Mouse (Mus musculus) megakaryocyte, embryonic 14.5 days (primary cell): ENCODE measurements around the gene Bysl. TPM values are rescaled to one million over a fixed set of nuclear protein-coding genes. Genes with fewer than 3 reads are reported as not detected.

Source experiments
- H3K27me3 ChIP-seq: replicated peaks from 2 replicates; pipeline ENCODE3; 2012; ENCODE audit warnings: inconsistent platforms
- H3K36me3 ChIP-seq: replicated peaks from 2 replicates; pipeline ENCODE3; 2012; ENCODE audit warnings: low read length, inconsistent platforms, mixed read lengths
- H3K4me1 ChIP-seq: 2 replicates; pipeline ENCODE4 v1.6.1; 2012; ENCODE audit warnings: inconsistent platforms
- H3K4me3 ChIP-seq: replicated peaks from 2 replicates; pipeline ENCODE3; 2012; ENCODE audit warnings: moderate library complexity, mild to moderate bottlenecking, inconsistent platforms
- H3K9me3 ChIP-seq: 2 replicates; pipeline ENCODE4 v1.6.1; 2012; ENCODE audit warnings: inconsistent platforms
- FLI1 ChIP-seq: IDR thresholded peaks from 2 replicates; pipeline ENCODE4 v1.6.1; 2012; ENCODE audit warnings: low read length, inconsistent platforms, mixed read lengths
- GATA1 ChIP-seq: IDR thresholded peaks from 3 replicates; pipeline ENCODE4 v1.6.1; 2012; ENCODE audit warnings: mixed read lengths, low read length, inconsistent platforms, borderline replicate concordance
- polyA plus RNA-seq: library from polyadenylated mRNA; stranded (reverse); fragments of >175 nt; gene quantifications from 2 replicates; pipeline ENCODE4 v1.2.3, GENCODE M21; 2012; ENCODE audit warnings: low replicate concordance; ENCODE audit not compliant: insufficient read depth

Gene Bysl
- polyA plus RNA-seq, 1 experiment: 17.7 TPM

DNA sequence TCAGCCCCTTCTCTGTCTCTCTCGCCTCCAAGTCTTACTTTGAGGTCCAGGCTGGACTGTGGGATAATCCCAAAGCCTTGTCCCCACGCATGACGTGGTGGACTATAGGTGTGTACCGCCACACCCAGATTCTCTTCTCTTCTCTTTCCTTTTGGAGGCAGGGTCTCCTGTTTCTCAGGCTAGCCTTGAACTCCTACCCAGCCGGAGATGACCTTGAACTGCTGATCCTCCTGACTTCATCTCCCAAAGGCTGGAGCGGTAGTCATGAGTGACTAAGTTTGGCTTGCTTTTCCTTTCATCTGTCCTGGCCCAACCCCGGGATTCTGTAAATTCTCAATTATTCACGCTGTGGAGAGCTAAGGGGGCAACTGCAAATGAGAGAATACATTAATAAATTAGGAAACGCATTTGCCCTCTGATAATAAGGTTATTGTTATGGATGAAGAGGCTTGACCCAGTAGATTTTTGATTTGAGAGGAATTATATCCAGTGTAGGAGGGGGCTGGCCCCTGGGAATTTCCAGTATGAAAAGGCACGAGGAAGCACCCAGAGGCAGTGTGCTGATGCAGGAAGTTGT is 42.3 kb downstream of the Bysl start:
- no peaks in the 10 kb centered on the region for H3K9me3 ChIP-seq
- H3K36me3 ChIP-seq: peaks cover 40% of the 10 kb centered on the region
- H3K4me3 ChIP-seq: no peak overlapping the region
- H3K4me1 ChIP-seq: peaks cover 71% of the 10 kb centered on the region
- H3K27me3 ChIP-seq: peaks cover 8% of the 10 kb centered on the region
- no peak for TF ChIP-seq GATA1

DNA sequence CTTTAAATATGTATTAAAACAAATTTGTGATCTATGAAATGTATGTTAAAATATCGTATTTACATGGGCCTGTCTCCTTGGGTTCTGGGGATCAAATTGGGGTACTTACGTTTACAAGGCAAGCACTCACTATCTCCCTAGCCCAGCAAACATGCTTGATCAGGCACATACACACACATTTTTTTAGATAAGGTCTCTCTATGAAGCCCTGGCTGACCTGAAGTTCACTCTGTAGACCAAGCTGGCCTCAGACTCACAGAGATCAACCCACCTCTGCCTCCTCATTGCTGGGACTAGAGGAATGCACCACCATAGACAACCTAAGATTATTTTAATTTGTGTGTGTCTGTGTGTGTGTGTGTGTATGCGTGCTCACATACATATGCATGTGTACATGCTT is 42.9 kb downstream of the Bysl start:
- Histone ChIP-seq H3K36me3 (peaks cover 40% of the 10 kb centered on the region), H3K27me3 (peaks cover 6% of the 10 kb centered on the region), H3K9me3 (no peaks in the 10 kb centered on the region), H3K4me3 (no peak overlapping the region), H3K4me1 (peaks cover 74% of the 10 kb centered on the region)
- TF ChIP-seq FLI1 (no peak), GATA1 (no peak)

DNA sequence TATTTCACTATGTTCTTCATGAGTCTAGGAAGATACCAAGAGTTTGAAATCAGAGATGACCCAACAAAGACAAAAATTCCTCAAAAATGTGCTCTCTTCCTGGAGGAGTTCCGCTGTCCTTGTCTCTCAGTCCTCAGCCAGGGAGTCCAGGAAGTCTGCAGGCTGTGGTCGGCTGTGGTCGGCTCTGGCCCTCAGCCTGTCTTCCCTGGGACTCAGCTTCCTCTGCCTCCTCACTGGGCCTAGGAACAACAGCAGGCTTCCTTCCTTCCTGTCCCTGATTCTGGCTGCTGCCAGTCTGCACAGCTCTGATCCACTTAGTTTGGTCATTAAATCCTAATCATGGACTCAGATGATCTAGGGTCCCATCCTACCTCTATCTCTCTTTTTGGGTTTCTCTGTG is 44.0 kb downstream of the Bysl start:
- H3K9me3 ChIP-seq: no peaks in the 10 kb centered on the region
- H3K4me3 ChIP-seq: peak overlapping the region; percentile 16
- H3K27me3 ChIP-seq: peaks cover 3% of the 10 kb centered on the region
- H3K36me3 ChIP-seq: peaks cover 42% of the 10 kb centered on the region
- H3K4me1 ChIP-seq: peaks cover 78% of the 10 kb centered on the region
- TF ChIP-seq GATA1 (no peak), FLI1 (no peak)

DNA sequence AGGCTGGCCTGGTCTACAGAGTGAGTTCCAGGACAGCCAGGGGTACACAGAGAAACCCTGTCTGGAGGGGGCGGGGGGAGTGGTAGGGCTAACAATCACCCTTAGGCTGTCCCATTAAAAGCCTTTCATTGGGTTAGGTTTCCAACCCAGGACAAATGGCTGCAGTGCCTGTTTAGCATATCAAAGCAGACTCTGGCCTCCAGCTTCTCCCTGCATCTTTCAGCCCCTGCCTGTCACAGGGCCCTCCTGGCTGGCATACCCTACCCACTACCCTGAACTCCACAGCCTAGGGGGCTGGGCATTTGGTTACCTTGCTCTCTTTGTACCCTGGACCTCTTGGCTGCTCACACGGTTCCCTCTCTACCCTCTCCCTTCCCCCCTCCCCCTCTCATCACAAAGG is 45.2 kb downstream of the Bysl start:
- peaks cover 75% of the 10 kb centered on the region for H3K4me1 ChIP-seq
- H3K36me3 ChIP-seq: peaks cover 36% of the 10 kb centered on the region

DNA sequence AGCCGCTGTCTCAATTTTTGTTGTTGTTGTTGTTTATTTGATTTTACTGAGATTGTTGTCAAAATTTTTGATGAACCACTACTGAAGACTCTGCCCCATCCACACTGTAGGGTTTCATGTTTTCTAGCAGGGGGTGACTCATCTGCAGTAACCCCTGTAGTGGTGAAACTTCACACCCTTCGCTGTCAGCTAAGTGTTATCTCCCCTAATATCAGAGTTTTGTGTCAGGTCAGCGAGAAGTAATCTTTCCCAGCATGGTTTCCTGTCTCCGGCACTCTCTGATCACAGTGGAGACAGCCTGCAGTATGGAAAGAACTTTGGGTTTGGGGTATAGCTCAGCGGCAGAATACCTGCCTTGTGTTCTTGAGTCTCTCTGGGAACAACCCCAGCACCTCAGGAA is 46.7 kb downstream of the Bysl start:
- TF ChIP-seq GATA1 (no peak), FLI1 (no peak)
- no peaks in the 10 kb centered on the region for H3K27me3 ChIP-seq
- peaks cover 86% of the 10 kb centered on the region for H3K4me1 ChIP-seq
- no peaks in the 10 kb centered on the region for H3K9me3 ChIP-seq
- H3K4me3 ChIP-seq: peak overlapping the region; percentile 16
- H3K36me3 ChIP-seq: peaks cover 37% of the 10 kb centered on the region

More for the DNA sequence above, 45.2 kb downstream of the Bysl start:
- H3K27me3 ChIP-seq: no peaks in the 10 kb centered on the region
- H3K4me3 ChIP-seq: peak overlapping the region; percentile 28
- no peaks in the 10 kb centered on the region for H3K9me3 ChIP-seq
- TF ChIP-seq GATA1 (no peak), FLI1 (no peak)

DNA sequence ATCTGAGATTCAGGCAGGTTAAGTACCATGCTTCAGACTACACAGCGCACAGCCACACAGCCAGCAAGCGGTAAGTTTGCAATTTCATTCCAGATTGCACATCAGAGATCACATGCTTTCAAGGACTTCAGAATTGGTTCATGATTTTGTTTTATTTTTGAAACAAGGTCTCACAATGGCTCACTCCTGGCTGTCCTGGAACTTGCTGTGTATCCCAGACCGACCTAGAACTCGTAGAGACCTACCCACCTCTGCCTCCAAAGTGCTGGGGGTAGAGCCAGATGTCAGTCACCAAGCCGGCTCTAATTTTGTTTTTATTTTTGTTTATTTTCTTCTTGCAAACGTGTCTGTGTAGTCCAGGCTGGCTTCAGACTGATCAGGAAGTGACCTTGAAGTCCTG is 48.4 kb downstream of the Bysl start:
- Histone ChIP-seq H3K36me3 (peaks cover 47% of the 10 kb centered on the region), H3K4me3 (no peak overlapping the region), H3K9me3 (no peaks in the 10 kb centered on the region), H3K27me3 (no peaks in the 10 kb centered on the region), H3K4me1 (peaks cover 92% of the 10 kb centered on the region)
- TF ChIP-seq FLI1: no peak
- TF ChIP-seq GATA1: no peak

DNA sequence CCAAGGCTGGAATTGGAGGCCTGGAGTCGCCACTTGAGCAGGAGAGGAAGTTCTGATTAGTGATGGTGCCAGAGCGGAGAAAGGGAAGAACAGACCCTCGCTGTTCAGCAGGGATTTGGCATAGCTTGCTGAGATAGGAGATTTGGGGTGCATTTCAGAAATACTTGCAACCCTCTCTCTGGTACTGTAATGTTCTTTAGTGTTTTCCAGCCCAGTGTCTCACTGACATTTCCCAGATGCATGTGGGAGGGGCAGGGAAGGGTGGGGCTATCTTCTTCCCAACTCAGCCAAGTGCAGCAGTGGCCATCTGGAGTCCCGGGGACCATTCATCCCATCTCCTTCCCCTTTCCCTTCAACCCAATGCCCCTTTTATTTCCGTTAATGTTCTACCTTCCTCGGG is 51.6 kb downstream of the Bysl start:
- Histone ChIP-seq H3K9me3 (no peaks in the 10 kb centered on the region), H3K4me3 (no peak overlapping the region), H3K27me3 (no peaks in the 10 kb centered on the region), H3K36me3 (peaks cover 43% of the 10 kb centered on the region), H3K4me1 (peaks cover 93% of the 10 kb centered on the region)
- TF ChIP-seq FLI1 (no peak), GATA1 (no peak)

DNA sequence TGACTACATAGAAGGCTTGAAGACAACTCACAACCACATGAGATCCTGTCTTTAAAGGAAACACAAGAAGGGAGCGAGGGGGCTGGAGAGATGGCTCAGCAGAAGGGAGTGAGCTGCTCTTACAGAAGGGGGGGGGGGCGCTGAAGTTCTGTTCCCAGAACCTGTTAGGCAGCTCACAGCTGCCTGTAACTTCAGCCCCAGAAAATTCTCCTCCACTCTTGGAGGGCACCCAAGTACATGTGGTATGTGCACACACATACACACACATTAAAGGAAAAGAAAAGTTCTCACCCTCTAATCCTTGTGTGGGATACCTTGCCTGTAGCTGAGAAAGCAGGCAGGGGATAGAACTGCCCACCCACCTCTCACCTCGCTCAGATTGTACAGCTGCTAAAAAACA is 54.1 kb downstream of the Bysl start:
- Histone ChIP-seq H3K4me3 (peak overlapping the region; percentile 59), H3K27me3 (no peaks in the 10 kb centered on the region), H3K36me3 (peaks cover 39% of the 10 kb centered on the region), H3K9me3 (no peaks in the 10 kb centered on the region), H3K4me1 (peaks cover 82% of the 10 kb centered on the region)
- TF ChIP-seq GATA1 (no peak), FLI1 (no peak)

DNA sequence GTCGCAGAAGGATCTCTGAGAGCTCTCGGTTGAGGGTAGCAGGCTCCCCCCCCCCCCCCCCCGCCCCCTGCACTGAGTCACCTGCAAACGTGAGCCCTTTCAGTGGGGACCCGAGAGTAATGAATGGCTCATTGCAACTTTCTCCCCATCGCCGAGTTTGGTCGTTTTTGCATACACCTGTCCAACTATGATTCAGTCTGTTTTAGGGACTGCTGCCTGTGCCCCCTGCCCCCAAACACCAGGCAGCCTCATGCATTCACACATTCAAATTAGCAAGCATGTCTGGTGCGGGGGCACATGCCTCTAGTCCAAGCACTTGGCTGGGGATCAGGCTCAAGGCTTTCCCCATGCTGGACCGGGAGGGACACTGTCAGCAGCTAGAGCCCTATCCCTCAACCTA is 56.7 kb downstream of the Bysl start:
- no peak for TF ChIP-seq FLI1
- Histone ChIP-seq H3K4me1 (peaks cover 64% of the 10 kb centered on the region), H3K4me3 (no peak overlapping the region), H3K36me3 (peaks cover 41% of the 10 kb centered on the region), H3K9me3 (no peaks in the 10 kb centered on the region), H3K27me3 (no peaks in the 10 kb centered on the region)

DNA sequence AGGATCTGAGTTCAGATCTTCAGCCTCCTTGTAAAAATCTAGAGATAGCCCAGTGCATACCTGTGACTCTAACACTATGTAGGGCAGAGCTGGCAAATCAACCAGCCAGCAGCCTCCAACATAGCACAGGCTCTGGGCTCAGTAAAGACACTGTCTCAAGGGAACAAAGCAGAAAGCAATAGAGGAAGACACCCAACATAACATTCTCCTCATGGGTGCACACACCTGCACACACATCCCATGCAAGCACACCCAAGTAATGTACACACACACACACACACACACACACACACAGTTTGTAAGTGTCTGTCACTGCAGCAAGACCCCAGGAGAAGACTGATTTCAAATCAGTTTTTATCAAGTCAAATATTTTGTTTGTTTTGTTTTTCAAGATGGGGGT is 58.3 kb downstream of the Bysl start:
- Histone ChIP-seq H3K4me3 (no peak overlapping the region), H3K9me3 (no peaks in the 10 kb centered on the region), H3K27me3 (no peaks in the 10 kb centered on the region), H3K36me3 (peaks cover 31% of the 10 kb centered on the region), H3K4me1 (peaks cover 52% of the 10 kb centered on the region)
- no peak for TF ChIP-seq FLI1
- no peak for TF ChIP-seq GATA1

DNA sequence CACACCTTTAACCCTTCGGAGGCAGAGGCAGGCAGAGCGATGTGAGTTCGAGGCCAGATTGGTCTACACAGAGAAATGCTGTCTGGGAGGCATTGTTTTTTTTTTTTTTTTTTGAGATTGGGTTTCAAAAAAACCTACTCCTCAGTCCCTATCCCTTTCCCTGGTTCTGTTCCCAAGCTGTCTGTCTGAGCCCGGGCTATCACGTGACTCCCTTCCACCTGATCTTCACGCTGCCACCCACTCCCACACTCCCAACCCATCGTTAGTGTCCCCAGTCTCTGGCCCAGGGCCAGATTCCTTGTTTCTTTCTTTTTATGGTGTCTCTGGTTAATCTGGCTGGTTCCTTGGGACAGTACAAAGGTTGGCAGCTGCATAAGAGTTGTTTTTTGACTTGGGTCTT is 60.2 kb downstream of the Bysl start:
- Histone ChIP-seq H3K9me3 (no peaks in the 10 kb centered on the region), H3K4me1 (peaks cover 33% of the 10 kb centered on the region), H3K4me3 (no peak overlapping the region), H3K36me3 (peaks cover 28% of the 10 kb centered on the region), H3K27me3 (no peaks in the 10 kb centered on the region)
- TF ChIP-seq FLI1 (no peak), GATA1 (no peak)

Other genes starting within 250 kb of the Bysl start
- gene Mrps10, start 242.6 kb downstream of the Bysl start, polyA plus RNA-seq: 1.8 and 8.1 TPM in 2 replicates
- gene Guca1b, start 226.1 kb downstream of the Bysl start, polyA plus RNA-seq: not detected in 2 replicates
- 4.2 and 5.0 TPM in 2 replicates for gene Guca1a, start 210.9 kb downstream of the Bysl start, polyA plus RNA-seq
- 0.44 and 0.48 TPM in 2 replicates for gene AI661453, start 174.9 kb downstream of the Bysl start, polyA plus RNA-seq
- not detected in 2 replicates for gene 1700001C19Rik, start 174.1 kb downstream of the Bysl start, polyA plus RNA-seq
- gene Taf8, start 109.2 kb downstream of the Bysl start, polyA plus RNA-seq: 8.7 and 11.5 TPM in 2 replicates
- 872 and 1,542 TPM in 2 replicates for gene Ccnd3, start 106.4 kb downstream of the Bysl start, polyA plus RNA-seq
- 2.3 TPM in 1 of 2 replicates, not detected in the other for gene Med20, start 90 bp upstream of the Bysl start, polyA plus RNA-seq
- gene Gm20517, start 97 bp upstream of the Bysl start, polyA plus RNA-seq: 0.29 and 0.81 TPM in 2 replicates
- 1.2 and 3.7 TPM in 2 replicates for gene Usp49, start 19.2 kb upstream of the Bysl start, polyA plus RNA-seq
- 37.0 and 347 TPM in 2 replicates for gene Tomm6, start 76.9 kb upstream of the Bysl start, polyA plus RNA-seq
- 0.94 TPM in 1 of 2 replicates, not detected in the other for gene Frs3, start 77.5 kb upstream of the Bysl start, polyA plus RNA-seq
- gene Gm21981, start 83.0 kb upstream of the Bysl start, polyA plus RNA-seq: 0.25 TPM in 1 of 2 replicates, not detected in the other
- gene Prickle4, start 83.2 kb upstream of the Bysl start, polyA plus RNA-seq: 3.4 and 5.0 TPM in 2 replicates
- gene Pgc, start 115.3 kb upstream of the Bysl start, polyA plus RNA-seq: not detected in 2 replicates
- gene Tfeb, start 125.5 kb upstream of the Bysl start, polyA plus RNA-seq: 20.9 and 34.8 TPM in 2 replicates
- gene Mdfi, start 223.2 kb upstream of the Bysl start, polyA plus RNA-seq: 10.4 TPM in 1 of 2 replicates, not detected in the other